ENCODE assay signal across 7 mouse cellular contexts in the genomic region with DNA sequence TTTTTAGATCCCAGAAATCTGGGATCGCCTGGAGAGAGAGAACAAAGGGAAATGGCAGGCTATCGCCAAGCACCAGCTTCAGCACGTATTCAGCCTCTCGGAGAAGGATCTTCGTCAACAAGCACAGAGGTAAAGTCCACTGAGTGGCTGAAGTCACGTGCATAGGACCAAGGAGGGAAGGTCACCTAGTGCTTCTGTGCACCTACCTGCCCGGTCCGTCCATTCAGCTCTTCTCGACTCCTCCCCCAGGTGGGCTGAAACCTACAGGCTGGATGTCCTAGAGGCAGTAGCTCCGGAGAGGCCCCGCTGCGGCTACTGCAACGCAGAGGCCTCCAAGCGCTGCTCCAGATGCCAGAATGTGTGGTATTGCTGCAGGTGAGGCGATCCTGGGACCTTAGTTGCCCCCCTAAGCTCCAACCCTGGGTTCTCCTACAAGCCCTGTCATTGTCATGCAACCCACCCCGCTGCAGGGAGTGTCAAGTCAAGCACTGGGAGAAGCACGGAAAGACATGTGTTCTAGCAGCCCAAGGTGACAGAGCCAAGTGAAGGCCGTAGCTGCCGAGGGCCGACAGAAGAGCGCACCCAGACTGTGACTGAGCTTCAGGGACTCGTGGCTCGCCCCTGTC. TPM values are rescaled to one million over a fixed set of nuclear protein-coding genes. Genes with fewer than 3 reads are reported as not detected.
DNase-seq lines count a peak whose midpoint lies in the region; ATAC-seq and TF ChIP-seq lines count a peak whose summit lies in the region.

No protein-coding gene starts in this region.

- DNase-seq in MEL (ENCODE audit: low read depth, low spot score) = no peak
- peak; percentile 95 for DNase-seq in kidney, adult 9 months
- peak; percentile 74 for DNase-seq in lung, postnatal 36 days
- DNase-seq in gastrocnemius, adult 8-10 months (ENCODE audit: low spot score in 2 of 2) = no peak
- DNase-seq in spleen, postnatal 4 days (ENCODE audit: low spot score in 2 of 2) = no peak
- no peak for DNase-seq in cerebellum, adult 2 months

- H3K36me3 ChIP-seq in MEL (ENCODE audit: control insufficient read depth in 1 of 2, insufficient read depth in 2 of 2, low read length in 2 of 2) = peaks cover 0 to 15% of the 10 kb centered on the region in 2 experiments; a peak in 2 of 4 replicates
- H3K36me3 ChIP-seq in embryonic facial prominence, embryonic 12.5 days = no peaks in the 10 kb centered on the region

- TF ChIP-seq CTCF in MEL (IDR thresholded peaks at IDR 0.05 in 2 of 3, conservative IDR thresholded peaks at IDR 0.05 in 1 of 3; ENCODE audit: control insufficient read depth in 1 of 3, insufficient read depth in 1 of 3, low read depth in 2 of 3, low read length in 3 of 3, poor library complexity in 1 of 3, severe bottlenecking in 1 of 3) = no peak
- TF ChIP-seq CTCF in cerebellum, adult 2 months (IDR thresholded peaks at IDR 0.05; ENCODE audit: borderline replicate concordance, insufficient read depth, low read depth, low read length) = no peak

- WGBS in embryonic facial prominence, embryonic 12.5 days = 24% methylated on average over 23 of the region's 23 CpGs
- WGBS in cerebellum, adult 2 months = 69% methylated on average over 23 of the region's 23 CpGs

- peaks cover 18% of the 10 kb centered on the region for H3K79me2 ChIP-seq in MEL (ENCODE audit: control insufficient read depth, insufficient read depth, low read length, poor library complexity)

- TF ChIP-seq RAD21 in MEL (IDR thresholded peaks at IDR 0.05; ENCODE audit: low read depth, low read length) = no peak

- no peak for TF ChIP-seq EP300 in MEL (IDR thresholded peaks at IDR 0.05; ENCODE audit: low read depth in 1 of 2, low read length in 2 of 2)

- no peak overlapping the region for H3K27ac ChIP-seq in MEL (ENCODE audit: control insufficient read depth, low read depth, low read length)
- no peak overlapping the region; the same call in 1 of the 2 replicates for H3K27ac ChIP-seq in embryonic facial prominence, embryonic 12.5 days
- H3K27ac ChIP-seq in cerebellum, adult 2 months (ENCODE audit: insufficient read depth, low read length) = no peak overlapping the region

- no peak for ATAC-seq in embryonic facial prominence, embryonic 12.5 days (ENCODE audit: insufficient number of reproducible peaks, insufficient read depth, low FRiP score, low TSS enrichment)

- H3K27me3 ChIP-seq in MEL (ENCODE audit: control insufficient read depth in 1 of 2, insufficient read depth in 2 of 2, low read length in 2 of 2) = no peaks in the 10 kb centered on the region
- H3K27me3 ChIP-seq in embryonic facial prominence, embryonic 12.5 days = peaks cover 13% of the 10 kb centered on the region; the same call in 1 of the 2 replicates
- no peaks in the 10 kb centered on the region for H3K27me3 ChIP-seq in cerebellum, adult 2 months (ENCODE audit: control insufficient read depth, insufficient read depth, low read length)

- peak overlapping the region; percentile 67 for H3K9ac ChIP-seq in MEL (ENCODE audit: control insufficient read depth, low read depth, low read length, poor library complexity, severe bottlenecking)
- peak overlapping the region; percentile 70 for H3K9ac ChIP-seq in embryonic facial prominence, embryonic 12.5 days

- peaks cover 10 to 25% of the 10 kb centered on the region in 2 experiments for H3K4me1 ChIP-seq in MEL (ENCODE audit: control insufficient read depth in 1 of 2, insufficient read depth in 2 of 2, low read length in 2 of 2)
- peaks cover 48% of the 10 kb centered on the region for H3K4me1 ChIP-seq in embryonic facial prominence, embryonic 12.5 days
- no peaks in the 10 kb centered on the region; the same call in 1 of the 2 replicates for H3K4me1 ChIP-seq in cerebellum, adult 2 months (ENCODE audit: control insufficient read depth, insufficient read depth, low read length)

- no peaks in the 10 kb centered on the region for H3K9me3 ChIP-seq in MEL (replicated peaks; ENCODE audit: insufficient read depth, low read length)
- H3K9me3 ChIP-seq in embryonic facial prominence, embryonic 12.5 days = no peaks in the 10 kb centered on the region

- H3K4me2 ChIP-seq in embryonic facial prominence, embryonic 12.5 days (replicated peaks) = peak overlapping the region; percentile 83

- TF ChIP-seq POLR2A in MEL (IDR thresholded peaks at IDR 0.05; ENCODE audit: control insufficient read depth in 1 of 2, insufficient read depth in 1 of 2, low read depth in 1 of 2, low read length in 2 of 2, poor library complexity in 1 of 2) = no peak
- no peak for TF ChIP-seq POLR2A in cerebellum, adult 2 months (IDR thresholded peaks at IDR 0.05; ENCODE audit: borderline replicate concordance, insufficient read depth, low read length)

- peak overlapping the region; percentile 47 to 55; a peak in 3 of 4 replicates for H3K4me3 ChIP-seq in MEL (ENCODE audit: control insufficient read depth in 1 of 2, insufficient read depth in 1 of 2, low read depth in 2 of 2, low read length in 2 of 2)
- peak overlapping the region; percentile 49 for H3K4me3 ChIP-seq in embryonic facial prominence, embryonic 12.5 days
- H3K4me3 ChIP-seq in cerebellum, adult 2 months (replicated peaks; ENCODE audit: insufficient read depth, low read depth, low read length) = no peak overlapping the region

TF ChIP-seq in MEL, 35 proteins besides CTCF, POLR2A, EP300 and RAD21:
- no peak for TF ChIP-seq ELF1 (IDR thresholded peaks at IDR 0.05; ENCODE audit: low read depth, low read length)
- peak; percentile 53; the same call in 1 of the 2 replicates for TF ChIP-seq MAX (IDR thresholded peaks at IDR 0.05; ENCODE audit: low read length)

RNA-seq across cellular contexts. Expression of gene Rassf1, which starts 0.8 kb away (rescaled TPM):
- total RNA-seq in MEL (2012; rRNA removed) = 40.6 and 48.0 TPM in 2 replicates
- polyA plus RNA-seq in MEL (2012; ENCODE audit: insufficient read depth in 1 of 2, insufficient read length in 2 of 2, low read depth in 1 of 2, low replicate concordance in 2 of 2, missing spikeins in 1 of 2) = 10 to 100 TPM in 1 of 2 experiments, not detected in 1; 56.9 TPM
- 54.0 and 55.6 TPM in 2 replicates for polyA plus RNA-seq in embryonic facial prominence, embryonic 12.5 days (2016; fragmentation: Nextera tagmentation; extraction: Ambion mirVana)
- total RNA-seq in gastrocnemius, adult 8-10 months (2022) = 10 to 100 TPM in 3 of 4 experiments, 1 to 10 TPM in 1; 9.3 to 14.4 (median 11.9) TPM
- polyA plus RNA-seq in cerebellum, adult 2 months (2012; rRNA removed) = 30.3 and 32.3 TPM in 2 replicates

RNA-seq across cellular contexts. Expression of gene Zmynd10, which starts 3.5 kb away (rescaled TPM):
- 0.26 and 0.31 TPM in 2 replicates for total RNA-seq in MEL (2012; rRNA removed)
- under 1 TPM in 1 of 2 experiments, not detected in 1; 0.85 TPM for polyA plus RNA-seq in MEL (2012; ENCODE audit: insufficient read depth in 1 of 2, insufficient read length in 2 of 2, low read depth in 1 of 2, low replicate concordance in 2 of 2, missing spikeins in 1 of 2)
- 1.3 and 1.7 TPM in 2 replicates for polyA plus RNA-seq in embryonic facial prominence, embryonic 12.5 days (2016; fragmentation: Nextera tagmentation; extraction: Ambion mirVana)
- under 1 TPM in 1 of 4 experiments, not detected in 3; 0.22 TPM for total RNA-seq in gastrocnemius, adult 8-10 months (2022)
- polyA plus RNA-seq in cerebellum, adult 2 months (2012; rRNA removed) = 1.6 and 2.3 TPM in 2 replicates

RNA-seq across cellular contexts. Expression of gene Nprl2, which starts 8.6 kb away (rescaled TPM):
- total RNA-seq in MEL (2012; rRNA removed) = 23.2 and 25.4 TPM in 2 replicates
- polyA plus RNA-seq in MEL (2012; ENCODE audit: insufficient read depth in 1 of 2, insufficient read length in 2 of 2, low read depth in 1 of 2, low replicate concordance in 2 of 2, missing spikeins in 1 of 2) = 10 to 100 TPM in 1 of 2 experiments, not detected in 1; 30.2 TPM
- 40.8 and 46.3 TPM in 2 replicates for polyA plus RNA-seq in embryonic facial prominence, embryonic 12.5 days (2016; fragmentation: Nextera tagmentation; extraction: Ambion mirVana)
- 10 to 100 TPM; 10.4 to 13.4 (median 11.0) TPM for total RNA-seq in gastrocnemius, adult 8-10 months (2022)
- 64.1 and 70.7 TPM in 2 replicates for polyA plus RNA-seq in cerebellum, adult 2 months (2012; rRNA removed)

RNA-seq across cellular contexts. Expression of gene Cyb561d2, which starts 8.6 kb away (rescaled TPM):
- total RNA-seq in MEL (2012; rRNA removed) = 38.1 and 38.3 TPM in 2 replicates
- 10 to 100 TPM in 1 of 2 experiments, not detected in 1; 37.8 TPM for polyA plus RNA-seq in MEL (2012; ENCODE audit: insufficient read depth in 1 of 2, insufficient read length in 2 of 2, low read depth in 1 of 2, low replicate concordance in 2 of 2, missing spikeins in 1 of 2)
- polyA plus RNA-seq in embryonic facial prominence, embryonic 12.5 days (2016; fragmentation: Nextera tagmentation; extraction: Ambion mirVana) = 17.2 and 17.7 TPM in 2 replicates
- total RNA-seq in gastrocnemius, adult 8-10 months (2022) = 1 to 10 TPM; 3.5 to 4.9 (median 4.2) TPM
- 21.2 and 21.5 TPM in 2 replicates for polyA plus RNA-seq in cerebellum, adult 2 months (2012; rRNA removed)

RNA-seq across cellular contexts. Expression of gene Tusc2, which starts 12.5 kb away (rescaled TPM):
- 29.9 and 36.2 TPM in 2 replicates for total RNA-seq in MEL (2012; rRNA removed)
- polyA plus RNA-seq in MEL (2012; ENCODE audit: insufficient read depth in 1 of 2, insufficient read length in 2 of 2, low read depth in 1 of 2, low replicate concordance in 2 of 2, missing spikeins in 1 of 2) = 10 to 100 TPM in 1 of 2 experiments, not detected in 1; 48.9 TPM
- 54.1 and 54.8 TPM in 2 replicates for polyA plus RNA-seq in embryonic facial prominence, embryonic 12.5 days (2016; fragmentation: Nextera tagmentation; extraction: Ambion mirVana)
- 10 to 100 TPM; 44.6 to 54.5 (median 46.9) TPM for total RNA-seq in gastrocnemius, adult 8-10 months (2022)
- polyA plus RNA-seq in cerebellum, adult 2 months (2012; rRNA removed) = 123 and 127 TPM in 2 replicates

Comparison
In these comparisons a context has a peak if more than half of its experiments do, and no peak if none do; other contexts are left out.
1. DNase-seq: peak in kidney, adult 9 months (single experiment) and lung, postnatal 36 days (single experiment); none in MEL (single experiment), gastrocnemius, adult 8-10 months (0 of 2), spleen, postnatal 4 days (0 of 2) and cerebellum, adult 2 months (0 of 2).